Mouse (Mus musculus): ENCODE data around the gene Ten1.

The Ten1 gene

GRCm38 (mm10) chr11:116237742-116238395 lies 39.2 kb downstream of the Ten1 start, which contains the start of gene Evpl:
Gene Evpl (minus strand): TSS chr11:116238077.
- no peak for DNase-seq (ENCODE audit: low read depth)

- no peak for DNase-seq (ENCODE audit: low read depth)
Measured at GRCm38 (mm10) chr11:116239797-116240196, 41.1 kb downstream of the Ten1 start.

GRCm38 (mm10) chr11:116241744-116242235 lies 43.1 kb downstream of the Ten1 start:
- no peak for DNase-seq (ENCODE audit: low read depth)

GRCm38 (mm10) chr11:116244580-116244979 lies 45.9 kb downstream of the Ten1 start:
- no peak for DNase-seq (ENCODE audit: low read depth)

GRCm38 (mm10) chr11:116245616-116246015 lies 47.0 kb downstream of the Ten1 start:
- no peak for DNase-seq (ENCODE audit: low read depth)

GRCm38 (mm10) chr11:116247502-116248222 lies 49.0 kb downstream of the Ten1 start:
- DNase-seq (ENCODE audit: low read depth): no peak

GRCm38 (mm10) chr11:116250898-116251297 lies 52.2 kb downstream of the Ten1 start:
- DNase-seq (ENCODE audit: low read depth): no peak

- DNase-seq (ENCODE audit: low read depth): no peak
Measured at GRCm38 (mm10) chr11:116253076-116253600, 54.5 kb downstream of the Ten1 start.

GRCm38 (mm10) chr11:116254627-116255026 lies 56.0 kb downstream of the Ten1 start:
- DNase-seq (ENCODE audit: low read depth): no peak

GRCm38 (mm10) chr11:116255090-116255981 lies 56.7 kb downstream of the Ten1 start:
- DNase-seq (ENCODE audit: low read depth): no peak

- DNase-seq (ENCODE audit: low read depth): no peak
Measured at GRCm38 (mm10) chr11:116255982-116256675, 57.5 kb downstream of the Ten1 start.

- DNase-seq (ENCODE audit: low read depth): no peak
Measured at GRCm38 (mm10) chr11:116259461-116259860, 60.8 kb downstream of the Ten1 start.

- no peak for DNase-seq (ENCODE audit: low read depth)
Measured at GRCm38 (mm10) chr11:116260259-116260658, 61.6 kb downstream of the Ten1 start.

Data from NIH3T3 (cell line).